Mouse (Mus musculus): ENCODE measurements around the gene Tmem238.

DNA sequence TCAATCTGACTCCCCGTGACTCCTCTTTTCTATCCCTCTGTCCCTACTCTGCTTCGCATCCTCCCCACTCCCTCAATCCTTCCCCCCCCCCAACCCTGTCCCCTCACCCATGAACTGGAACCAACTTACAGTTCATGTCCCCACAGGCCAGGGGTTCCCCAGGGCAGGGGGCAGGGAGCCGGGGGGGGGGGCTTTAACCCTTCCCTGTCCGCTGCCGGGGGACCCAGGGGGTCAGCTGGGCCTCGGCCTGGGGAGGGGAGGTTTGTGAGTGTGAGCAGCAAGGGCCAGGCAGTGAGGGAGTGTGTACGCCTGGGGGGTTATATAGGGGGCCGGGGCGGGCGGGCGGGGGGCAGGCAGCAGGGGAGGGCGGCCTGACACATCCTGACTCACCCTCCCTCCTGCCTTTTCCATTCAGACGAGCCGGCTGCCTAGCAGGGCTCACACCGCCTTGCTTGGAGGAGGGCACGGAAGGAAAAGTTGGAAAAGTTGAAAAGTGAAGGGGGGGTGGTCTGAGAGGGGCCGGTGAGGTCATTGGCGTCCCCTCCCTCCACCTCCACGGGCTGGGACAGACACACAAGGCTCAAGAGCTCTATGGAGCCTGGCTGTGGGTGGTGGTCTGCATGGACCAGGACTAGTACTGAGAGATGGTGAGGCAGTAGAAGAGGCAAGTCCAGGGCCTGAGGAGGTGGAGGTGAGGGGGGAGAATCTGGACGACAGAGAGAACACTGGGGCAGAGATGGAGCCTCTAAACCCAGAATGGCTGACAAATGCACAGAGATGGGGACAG, 11.4 kb downstream of the Tmem238 start:
- no peak for TF ChIP-seq GATA1 (IDR thresholded peaks at IDR 0.05; ENCODE audit: low read length)
- no peak for TF ChIP-seq TAL1 (IDR thresholded peaks at IDR 0.05; ENCODE audit: low read length)
